Mouse (Mus musculus) forebrain, embryonic 11.5 days (tissue): ENCODE results near the gene Inpp4b. TPM values are rescaled to one million over a fixed set of nuclear protein-coding genes. Genes with fewer than 3 reads are reported as not detected.

Experiments
- ATAC-seq: fragments of 200-750 bp; cut with Nextera tagmentation; replicated peaks from 2 replicates; pipeline ENCODE4 v1.8.0; 2017; ENCODE audit warnings: moderate TSS enrichment; ENCODE audit not compliant: low FRiP score
- DNase-seq: peaks from one replicate; pipeline ENCODE4 v3.0.0-alpha.2; 2017; ENCODE audit warnings: low spot score
- H3K27ac ChIP-seq: fragments of 300-500 bp; sonication (generic); 2 replicates; pipeline ENCODE4 v1.5.1; 2014; ENCODE audit warnings: low read depth, low read length
- H3K27me3 ChIP-seq: fragments of 300-500 bp; sonication (generic); 2 replicates; pipeline ENCODE4 v1.6.1; 2014; ENCODE audit warnings: mild to moderate bottlenecking, low read length, mixed read lengths; ENCODE audit not compliant: control insufficient read depth, insufficient read depth
- H3K36me3 ChIP-seq: fragments of 300-500 bp; sonication (generic); 2 replicates; pipeline ENCODE4 v1.6.1; 2014; ENCODE audit warnings: mild to moderate bottlenecking, low read length, moderate library complexity, mixed read lengths; ENCODE audit not compliant: control insufficient read depth, insufficient read depth
- H3K4me1 ChIP-seq: fragments of 300-500 bp; sonication (generic); replicated peaks from 2 replicates; pipeline ENCODE4 v1.6.1; 2014; ENCODE audit warnings: low read length, mixed read lengths; ENCODE audit not compliant: control insufficient read depth, insufficient read depth
- H3K4me2 ChIP-seq: fragments of 300-500 bp; sonication (generic); 2 replicates; pipeline ENCODE4 v1.6.1; 2014; ENCODE audit warnings: low read depth, mild to moderate bottlenecking, low read length, moderate library complexity, mixed read lengths; ENCODE audit not compliant: severe bottlenecking
- H3K4me3 ChIP-seq: fragments of 300-500 bp; sonication (generic); 2 replicates; pipeline ENCODE4 v1.5.1; 2014; ENCODE audit warnings: low read depth, low read length
- H3K9ac ChIP-seq: fragments of 300-500 bp; sonication (generic); 2 replicates; pipeline ENCODE4 v1.6.1; 2014; ENCODE audit warnings: low read length
- H3K9me3 ChIP-seq: fragments of 300-500 bp; sonication (generic); 2 replicates; pipeline ENCODE4 v1.6.1; 2016; ENCODE audit warnings: low read length, mixed read lengths; ENCODE audit not compliant: control insufficient read depth
- WGBS: fragments of 180-500 bp; shearing (Covaris S2); extraction: QIAGEN DNeasy Blood & Tissue Kit; methylation state at CpG from one replicate; pipeline ENCODE4 v1.1.7; 2014; 5-methylcytosine and 5-hydroxymethylcytosine counted together
- polyA plus RNA-seq: library from polyadenylated mRNA; unstranded; fragments of >200 nt; fragmentation: Nextera tagmentation; extraction: Ambion mirVana; gene quantifications from 2 replicates; pipeline ENCODE4 v1.2.1, GENCODE M21; 2014

Inpp4b gene
- polyA plus RNA-seq, 1 experiment from 2014 or later, result 3.3 TPM

DNA sequence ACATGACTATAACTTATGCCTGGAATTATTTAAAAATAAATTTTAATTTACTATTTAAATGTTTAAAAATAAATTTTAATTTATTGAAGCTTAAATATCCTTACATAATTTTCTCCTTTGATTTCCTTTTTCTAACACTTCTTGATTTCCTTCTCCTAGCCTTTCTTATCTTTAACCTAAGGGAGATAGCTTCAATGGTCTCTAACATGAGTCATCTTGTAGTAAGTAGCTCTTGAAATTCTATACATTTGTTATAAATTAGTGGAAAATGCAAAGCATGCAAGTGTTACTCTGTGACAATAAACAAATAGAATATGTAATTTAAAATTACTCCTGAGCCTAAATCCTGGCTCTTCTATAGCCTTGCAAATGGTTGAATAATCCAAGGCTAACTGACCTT lies 520.4 kb downstream of the Inpp4b start:
- Histone ChIP-seq H3K9me3 (no peaks in the 10 kb centered on the region), H3K9ac (no peak overlapping the region), H3K4me3 (no peak overlapping the region), H3K4me2 (no peak overlapping the region), H3K4me1 (no peaks in the 10 kb centered on the region), H3K27me3 (no peaks in the 10 kb centered on the region), H3K27ac (no peak overlapping the region), H3K36me3 (no peaks in the 10 kb centered on the region)
- DNase-seq (no peak), ATAC-seq (no peak)

DNA sequence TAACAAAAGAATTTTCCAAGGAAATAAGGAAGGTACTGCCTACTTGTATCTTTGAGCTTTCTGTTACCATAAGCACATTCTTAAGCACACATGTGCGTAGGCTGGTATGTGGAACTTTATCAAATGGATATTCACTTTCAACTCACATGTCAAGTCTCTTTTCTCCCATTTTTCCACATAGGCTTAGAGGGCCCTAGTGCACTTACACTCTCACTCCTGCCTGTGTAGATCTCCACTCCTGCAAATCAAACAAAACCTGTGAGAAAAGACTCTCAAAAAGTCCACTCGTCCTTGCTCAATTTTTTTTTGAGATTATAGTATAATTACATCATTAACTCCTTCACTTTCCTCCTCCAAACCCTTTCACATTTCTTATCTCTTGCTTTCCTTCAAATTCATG lies 522.0 kb downstream of the Inpp4b start:
- no peak overlapping the region for H3K4me2 ChIP-seq
- ATAC-seq, result no peak

DNA sequence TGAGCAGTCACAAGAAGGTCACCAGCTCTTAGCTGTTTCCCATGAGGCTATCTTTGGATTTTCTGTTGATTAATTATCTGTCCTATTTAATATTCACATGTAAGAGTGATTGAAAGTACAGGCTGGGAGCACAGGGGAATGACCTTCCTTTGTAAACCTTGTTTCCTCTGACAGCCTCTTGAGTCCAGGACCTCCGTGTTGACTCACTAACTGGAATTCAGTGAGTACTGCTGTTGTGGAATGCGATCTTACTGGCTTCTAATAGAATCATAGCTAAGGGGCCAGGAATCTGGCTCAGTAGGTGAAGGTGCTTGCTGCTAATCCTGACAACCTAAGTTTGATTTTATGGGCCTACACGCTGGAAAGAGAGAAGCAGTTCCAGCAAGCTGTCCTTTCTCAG lies 523.3 kb downstream of the Inpp4b start:
- H3K4me3 ChIP-seq, result no peak overlapping the region
- DNase-seq (no peak), ATAC-seq (no peak)
- no peak overlapping the region for H3K27ac ChIP-seq
- WGBS, result 76% methylated on average over 3 of the region's 3 CpGs
- no peaks in the 10 kb centered on the region for H3K36me3 ChIP-seq
- no peaks in the 10 kb centered on the region for H3K4me1 ChIP-seq
- H3K9me3 ChIP-seq, result no peaks in the 10 kb centered on the region
- H3K9ac ChIP-seq, result no peak overlapping the region
- H3K27me3 ChIP-seq, result no peaks in the 10 kb centered on the region
- H3K4me2 ChIP-seq, result no peak overlapping the region

More for the DNA sequence above, 522.0 kb downstream of the Inpp4b start:
- no peak overlapping the region for H3K4me3 ChIP-seq
- H3K27ac ChIP-seq, result no peak overlapping the region
- no peak for DNase-seq
- H3K36me3 ChIP-seq, result no peaks in the 10 kb centered on the region
- H3K27me3 ChIP-seq, result no peaks in the 10 kb centered on the region
- no peaks in the 10 kb centered on the region for H3K4me1 ChIP-seq
- 86% methylated on average over 2 of the region's 2 CpGs for WGBS
- no peaks in the 10 kb centered on the region for H3K9me3 ChIP-seq
- H3K9ac ChIP-seq, result no peak overlapping the region

DNA sequence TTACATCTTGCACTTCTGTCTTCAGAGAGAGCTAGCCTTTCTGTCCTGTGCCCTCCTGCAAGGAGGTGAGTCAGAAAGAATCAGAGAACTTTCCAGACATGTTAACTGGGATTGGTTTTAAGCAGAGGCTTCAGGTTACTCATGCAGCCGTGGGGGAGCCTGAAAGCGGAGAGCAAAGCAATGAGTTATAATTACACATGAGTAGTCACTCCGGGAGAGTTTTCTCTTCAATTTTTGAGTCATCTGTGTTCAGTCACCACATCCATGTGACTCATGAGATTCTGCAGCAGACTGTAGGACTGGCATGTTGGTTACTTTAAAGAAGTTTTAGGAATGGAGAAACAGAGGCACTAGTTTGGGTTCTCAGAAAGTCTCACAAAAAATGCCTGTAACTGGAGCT lies 524.7 kb downstream of the Inpp4b start:
- ATAC-seq (no peak), DNase-seq (no peak)
- H3K27ac ChIP-seq, result no peak overlapping the region
- 78% methylated on average over 3 of the region's 3 CpGs for WGBS
- H3K4me3 ChIP-seq, result no peak overlapping the region
- H3K9me3 ChIP-seq, result no peaks in the 10 kb centered on the region
- H3K4me2 ChIP-seq, result no peak overlapping the region
- no peak overlapping the region for H3K9ac ChIP-seq
- no peaks in the 10 kb centered on the region for H3K27me3 ChIP-seq
- no peaks in the 10 kb centered on the region for H3K36me3 ChIP-seq
- H3K4me1 ChIP-seq, result no peaks in the 10 kb centered on the region

DNA sequence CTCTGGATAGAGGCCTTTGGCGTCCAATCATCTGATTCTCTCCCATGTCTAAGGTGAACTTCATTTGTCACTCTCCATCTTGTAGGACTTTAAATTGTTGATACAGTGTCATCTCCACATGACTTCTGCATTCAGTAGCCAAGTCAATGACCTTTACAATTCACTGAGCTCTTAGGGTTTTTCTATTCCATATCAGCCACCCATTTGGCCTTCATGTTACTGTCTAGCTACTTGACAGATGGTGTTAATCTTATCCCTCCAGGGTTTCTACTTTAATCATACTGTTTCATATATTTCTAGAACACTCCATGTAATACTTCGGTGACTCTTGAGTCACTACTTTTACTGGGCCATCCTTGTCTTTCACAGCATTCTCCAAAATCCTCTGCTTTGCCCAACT lies 528.1 kb downstream of the Inpp4b start:
- DNase-seq (no peak), ATAC-seq (no peak)
- H3K4me2 ChIP-seq, result no peak overlapping the region

DNA sequence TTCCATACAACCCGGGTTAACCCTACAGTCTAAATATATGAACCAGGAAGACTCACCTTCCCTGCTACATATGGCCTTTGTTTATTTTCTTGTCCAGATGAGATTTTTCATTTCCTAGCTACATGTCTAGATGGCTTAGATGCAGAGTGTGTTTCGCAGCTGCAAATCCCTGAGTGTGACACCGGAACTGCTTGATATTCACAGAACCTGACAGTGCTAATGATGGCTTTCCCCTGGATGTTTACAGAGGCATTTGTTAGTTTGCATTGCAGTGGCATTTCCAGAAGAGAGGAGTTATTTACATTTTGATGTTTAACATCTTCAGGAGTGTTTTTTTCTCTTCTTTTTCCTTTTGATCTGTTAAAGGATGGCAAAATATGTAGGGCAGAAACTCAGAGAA lies 537.7 kb downstream of the Inpp4b start:
- 85% methylated on average over 3 of the region's 3 CpGs for WGBS
- no peak for DNase-seq
- ATAC-seq, result no peak
- Histone ChIP-seq H3K27me3 (no peaks in the 10 kb centered on the region), H3K27ac (no peak overlapping the region), H3K4me3 (no peak overlapping the region), H3K36me3 (no peaks in the 10 kb centered on the region), H3K9ac (no peak overlapping the region), H3K4me2 (no peak overlapping the region), H3K9me3 (no peaks in the 10 kb centered on the region), H3K4me1 (no peaks in the 10 kb centered on the region)

More for the DNA sequence above, 528.1 kb downstream of the Inpp4b start:
- Histone ChIP-seq H3K27ac (no peak overlapping the region), H3K36me3 (no peaks in the 10 kb centered on the region), H3K9me3 (no peaks in the 10 kb centered on the region), H3K27me3 (no peaks in the 10 kb centered on the region), H3K4me1 (no peaks in the 10 kb centered on the region), H3K9ac (no peak overlapping the region), H3K4me3 (no peak overlapping the region)
- WGBS, result 86% methylated on average over 2 of the region's 2 CpGs

DNA sequence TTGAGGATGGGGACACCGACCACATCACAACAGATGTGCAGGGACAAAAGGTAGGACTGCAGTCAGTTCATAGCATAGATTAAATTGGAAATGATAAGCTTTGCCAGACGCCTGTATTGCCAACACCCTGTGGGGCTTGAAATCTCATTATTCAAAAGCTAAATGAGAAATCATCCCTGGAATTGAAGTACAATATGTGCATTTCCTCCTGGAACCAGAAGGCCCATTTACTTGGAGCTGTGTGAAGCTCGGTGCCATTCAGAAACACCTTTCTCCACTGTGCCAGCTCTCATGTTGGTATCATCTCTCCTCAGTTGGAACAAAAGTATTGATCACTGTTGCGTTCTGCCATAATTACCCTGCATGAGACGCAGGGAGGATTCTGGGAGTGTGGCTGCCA lies 541.8 kb downstream of the Inpp4b start:
- Histone ChIP-seq H3K4me1 (no peaks in the 10 kb centered on the region), H3K27me3 (no peaks in the 10 kb centered on the region), H3K9ac (no peak overlapping the region), H3K9me3 (no peaks in the 10 kb centered on the region), H3K36me3 (no peaks in the 10 kb centered on the region), H3K4me3 (no peak overlapping the region), H3K27ac (no peak overlapping the region), H3K4me2 (no peak overlapping the region)
- DNase-seq, result no peak
- WGBS, result 82% methylated on average over 5 of the region's 5 CpGs
- no peak for ATAC-seq

DNA sequence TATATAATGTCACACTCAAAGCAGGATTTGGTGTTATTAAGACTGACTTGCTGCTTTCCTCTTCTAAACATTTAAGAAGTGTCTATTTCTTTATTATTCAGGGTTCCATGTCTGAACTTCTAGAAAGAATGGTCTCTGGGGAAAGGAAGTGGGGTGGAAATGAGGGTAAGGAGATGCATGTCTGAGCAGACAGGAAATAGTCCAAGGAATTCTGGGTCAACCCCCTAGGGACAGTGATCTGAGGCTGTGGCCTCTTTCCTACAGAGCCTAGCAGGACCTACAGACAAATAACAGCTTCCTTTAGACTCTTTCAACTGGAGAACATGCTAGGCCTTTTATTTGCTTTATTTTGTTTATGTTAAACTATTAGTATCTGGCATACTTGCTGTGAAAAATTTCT lies 546.5 kb downstream of the Inpp4b start:
- Histone ChIP-seq H3K4me2 (no peak overlapping the region), H3K27me3 (no peaks in the 10 kb centered on the region), H3K9me3 (no peaks in the 10 kb centered on the region; the same call in 1 of the 2 replicates), H3K36me3 (no peaks in the 10 kb centered on the region), H3K4me3 (no peak overlapping the region), H3K4me1 (no peaks in the 10 kb centered on the region), H3K27ac (no peak overlapping the region), H3K9ac (no peak overlapping the region)
- DNase-seq (no peak), ATAC-seq (no peak)

DNA sequence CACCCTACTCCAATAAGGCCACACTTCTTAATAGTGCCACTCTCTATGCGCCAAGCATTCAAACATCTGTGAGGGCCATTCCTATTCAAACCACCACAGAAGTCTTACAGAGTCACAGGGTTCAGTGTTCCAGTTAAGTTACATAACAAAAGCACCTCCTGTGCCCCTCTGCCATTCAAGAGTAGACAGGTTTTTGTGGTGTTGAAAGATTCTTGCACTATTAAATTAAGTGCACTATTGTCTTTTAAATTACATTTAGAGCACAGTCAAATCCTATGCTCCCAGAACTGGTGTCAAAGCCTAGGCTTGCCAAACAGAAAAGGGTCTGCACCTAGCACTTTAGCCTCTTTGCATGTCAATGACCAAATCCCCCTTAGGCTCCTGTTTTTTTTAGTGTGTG lies 550.9 kb downstream of the Inpp4b start:
- Histone ChIP-seq H3K4me3 (no peak overlapping the region), H3K27me3 (no peaks in the 10 kb centered on the region), H3K27ac (no peak overlapping the region), H3K4me2 (no peak overlapping the region), H3K9me3 (no peaks in the 10 kb centered on the region; the same call in 1 of the 2 replicates), H3K9ac (no peak overlapping the region), H3K36me3 (no peaks in the 10 kb centered on the region), H3K4me1 (no peaks in the 10 kb centered on the region)
- ATAC-seq, result no peak
- no peak for DNase-seq
- WGBS, result 61% methylated on average over 1 of the region's 1 CpGs
